Mouse (Mus musculus): ENCODE data around the gene Ank3. TPM values are rescaled to one million over a fixed set of nuclear protein-coding genes. Genes with fewer than 3 reads are reported as not detected.
A peak's percentile ranks its signal among the peaks of the same experiment; 100 is the strongest.
"Not testable (repeated sequence)": the region's sequence is repeated elsewhere in the genome, so short reads cannot be mapped to it uniquely, and the experiment has no call there.

The Ank3 gene
- 10 to 100 TPM; 84.2 to 92.8 TPM for total RNA-seq (2021)

DNA sequence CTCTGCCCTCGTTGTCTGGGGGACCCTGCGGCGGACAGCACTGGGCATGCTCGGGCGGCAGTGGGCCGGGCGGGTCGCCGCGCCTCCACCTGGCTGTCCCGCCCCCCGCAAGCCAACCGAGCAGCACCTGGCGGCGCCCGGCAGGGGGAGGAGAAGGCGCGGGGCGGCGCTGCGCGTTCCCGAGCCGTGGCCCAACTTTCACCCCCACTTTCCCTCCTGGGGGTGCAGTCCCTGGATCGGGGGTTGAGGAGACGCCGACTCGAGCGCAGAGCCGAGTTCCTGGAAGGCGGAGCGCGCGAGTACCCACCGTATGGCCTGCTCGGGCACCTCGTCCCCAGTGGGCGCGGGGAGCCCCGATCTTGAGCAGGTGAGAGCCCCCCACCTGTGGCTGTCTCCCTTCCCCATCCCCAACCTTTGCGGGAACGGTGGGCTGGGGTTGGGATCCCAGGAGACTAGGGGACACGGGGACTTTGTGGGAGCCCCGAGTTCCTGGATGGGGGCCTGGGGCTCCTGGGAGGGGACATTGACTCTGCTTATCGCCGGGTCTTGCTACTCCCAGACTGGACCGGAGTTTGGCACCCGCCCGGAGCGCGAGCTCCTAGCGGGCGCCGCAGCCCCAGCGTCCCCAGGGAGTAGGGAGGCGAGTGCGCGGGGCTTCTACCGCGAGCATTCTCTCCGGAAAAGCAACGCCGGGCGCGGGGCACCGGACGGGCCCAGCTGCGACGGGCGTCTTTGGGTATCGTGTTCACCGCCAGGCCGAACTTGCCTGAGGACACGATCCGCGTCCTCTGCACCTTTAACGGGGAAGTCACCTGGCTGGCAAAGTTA is at the start of gene Ank3:
Gene Ank3 (plus strand): TSS at position 11 of the 828 bp plus-strand sequence.
- DNase-seq, result peak; percentile 25

DNA sequence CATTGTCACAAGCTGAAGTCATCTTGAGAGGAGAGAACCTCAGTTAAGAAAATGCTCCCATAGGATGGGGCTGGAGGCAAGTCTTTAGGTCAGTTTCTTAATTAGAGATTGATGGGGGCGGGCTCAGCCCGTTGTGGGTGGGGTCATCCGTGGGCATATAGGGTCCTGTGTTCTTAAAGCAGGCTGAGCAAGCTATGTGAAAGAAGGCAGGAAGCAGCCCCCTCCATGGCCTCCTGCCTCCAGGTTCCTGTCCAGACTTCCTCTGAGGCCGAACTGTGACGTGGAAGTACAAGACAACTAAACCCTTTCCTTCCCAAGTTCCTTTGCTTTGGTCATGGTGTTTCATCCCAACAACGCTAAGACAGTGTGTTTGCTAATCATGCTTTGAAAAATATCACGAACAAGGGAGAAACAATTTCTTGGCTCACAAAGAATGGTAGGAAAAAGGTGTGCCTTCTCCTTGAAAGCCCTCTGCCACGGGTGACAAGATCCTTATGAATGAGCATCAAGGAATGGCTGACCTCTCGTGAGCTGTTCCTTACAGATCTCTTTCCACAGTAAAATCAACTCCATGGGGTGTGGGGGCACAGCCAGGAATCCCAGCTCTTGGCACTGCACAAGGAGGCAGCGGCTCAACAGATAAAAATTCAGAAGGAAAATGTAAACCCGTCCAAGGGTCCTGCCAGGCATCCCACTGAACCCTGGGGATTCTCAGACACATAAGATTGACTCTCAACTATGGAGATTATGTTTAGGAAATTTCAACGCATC is 47.3 kb upstream of the Ank3 start:
- DNase-seq, result peak; percentile 59

DNA sequence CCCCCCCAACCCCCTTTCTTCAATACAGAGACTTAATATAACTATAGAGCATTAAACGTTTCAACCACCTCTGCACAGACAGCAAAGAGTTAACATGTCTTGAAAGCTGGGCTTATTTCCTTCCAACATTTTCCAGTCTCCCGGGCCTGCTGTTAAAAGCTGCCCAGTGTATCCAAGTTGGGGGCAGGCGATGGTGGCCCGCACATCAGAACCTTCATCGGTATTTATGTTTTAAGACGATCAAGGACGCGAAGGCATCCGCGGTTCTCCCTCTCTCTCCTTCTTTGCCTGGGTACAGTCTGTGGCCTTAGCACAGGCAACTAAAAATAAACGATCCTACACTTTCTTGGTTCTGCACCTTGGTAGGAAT is 46.7 kb upstream of the Ank3 start:
- DNase-seq, result no peak

DNA sequence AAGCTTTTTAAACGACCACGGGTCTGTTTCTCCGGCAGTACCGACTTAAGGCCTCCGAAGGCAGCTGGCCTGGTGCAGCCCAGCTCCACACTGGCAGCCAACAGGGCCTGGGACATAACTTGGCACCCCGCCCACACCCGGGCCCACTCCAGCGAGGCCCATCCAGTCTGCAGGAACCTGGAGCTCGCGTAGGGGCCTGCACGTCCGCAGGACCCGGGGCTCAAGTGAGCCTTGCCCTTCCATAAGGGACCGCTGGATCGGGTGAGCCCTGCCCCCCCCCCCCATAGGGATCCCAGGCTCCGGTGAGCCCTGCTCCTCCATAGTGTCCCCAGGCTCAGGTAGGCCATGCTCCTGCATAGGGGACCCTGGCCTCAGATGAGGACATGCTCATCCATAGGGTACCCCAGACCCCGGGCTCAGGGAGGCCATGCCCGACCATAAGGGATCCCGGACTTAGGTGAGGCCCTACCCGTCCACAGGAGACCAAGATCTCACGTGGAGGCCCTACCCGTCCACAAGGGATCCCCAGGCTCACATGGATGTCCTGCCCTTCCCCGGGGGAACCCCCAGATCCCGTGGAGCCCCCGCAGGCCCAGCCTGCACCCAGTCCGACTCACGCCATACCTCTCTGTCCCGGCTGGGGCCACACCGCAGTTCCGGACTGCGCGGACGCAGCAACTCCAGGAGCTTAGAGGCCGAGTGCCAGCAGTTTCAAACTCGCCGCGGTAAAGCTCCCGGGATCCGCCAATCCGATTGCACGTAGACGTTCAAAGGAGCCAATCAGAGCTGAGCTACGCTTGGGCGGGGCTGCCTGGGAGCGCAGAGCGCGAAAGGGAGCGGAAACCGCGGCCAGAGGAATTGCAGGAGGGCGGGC is 46.1 kb upstream of the Ank3 start, which contains the start of gene Cdk1:
Gene Cdk1 (minus strand): TSS at position 727 of the 874 bp plus-strand sequence.
- peak; percentile 98 for DNase-seq

DNA sequence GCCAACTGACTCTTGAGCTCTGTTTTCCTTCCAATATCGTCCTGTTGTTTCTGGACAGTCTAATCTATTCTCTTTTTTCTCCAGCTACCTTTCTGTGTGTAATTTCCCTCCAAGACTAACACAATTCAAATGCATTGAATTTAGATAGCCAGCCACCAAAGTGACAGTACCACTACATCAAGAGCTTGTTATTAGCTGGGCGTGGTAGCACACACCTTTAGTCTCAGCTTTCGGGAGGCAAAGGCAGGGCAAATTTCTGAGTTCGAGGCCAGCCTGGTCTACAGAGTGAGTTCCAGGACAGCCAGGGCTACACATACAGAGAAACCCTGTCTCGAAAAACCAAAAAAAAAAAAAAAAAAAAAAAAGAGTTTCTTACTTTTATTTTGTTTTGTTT is 45.5 kb upstream of the Ank3 start:
- not testable (repeated sequence) for DNase-seq

DNA sequence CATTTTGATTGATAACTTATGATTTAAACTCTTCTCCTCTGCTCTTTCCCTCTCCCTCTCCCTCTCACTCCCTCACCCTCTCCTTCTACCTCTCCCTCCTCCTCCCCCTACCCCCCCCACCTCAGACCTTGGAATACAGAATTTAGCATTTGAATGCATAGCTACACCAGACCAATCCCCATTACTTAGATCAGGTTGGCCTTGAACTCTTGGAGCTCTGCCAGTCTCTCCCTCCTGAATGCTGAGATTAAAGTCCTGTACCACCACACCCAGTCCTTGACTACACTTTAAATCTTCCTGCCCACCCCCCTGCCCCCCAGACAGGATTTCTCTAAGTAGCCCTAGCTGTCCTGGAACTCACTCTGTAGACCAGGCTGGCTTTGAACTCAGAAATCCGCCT is 38.9 kb upstream of the Ank3 start:
- no peak for DNase-seq

DNA sequence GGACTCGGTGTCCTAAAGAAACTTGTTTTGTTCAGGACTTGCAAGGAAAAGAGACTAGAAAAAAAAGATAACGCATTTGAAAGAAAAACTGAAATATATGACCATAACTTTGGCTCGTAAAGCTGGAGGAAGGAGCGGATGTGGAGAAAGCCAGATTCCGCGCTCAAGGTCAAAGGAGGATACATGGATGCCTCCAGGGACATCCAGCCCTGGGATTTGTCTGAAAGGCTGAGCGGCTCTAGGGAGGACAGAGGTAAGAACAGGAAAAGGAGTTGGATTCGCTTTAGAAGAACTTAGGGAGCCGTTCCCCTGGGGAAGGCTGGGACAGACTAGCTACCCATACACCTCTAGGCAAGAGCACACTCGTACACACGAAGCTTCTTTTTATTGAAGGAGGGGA is 32.4 kb upstream of the Ank3 start:
- DNase-seq, result peak; percentile 11

DNA sequence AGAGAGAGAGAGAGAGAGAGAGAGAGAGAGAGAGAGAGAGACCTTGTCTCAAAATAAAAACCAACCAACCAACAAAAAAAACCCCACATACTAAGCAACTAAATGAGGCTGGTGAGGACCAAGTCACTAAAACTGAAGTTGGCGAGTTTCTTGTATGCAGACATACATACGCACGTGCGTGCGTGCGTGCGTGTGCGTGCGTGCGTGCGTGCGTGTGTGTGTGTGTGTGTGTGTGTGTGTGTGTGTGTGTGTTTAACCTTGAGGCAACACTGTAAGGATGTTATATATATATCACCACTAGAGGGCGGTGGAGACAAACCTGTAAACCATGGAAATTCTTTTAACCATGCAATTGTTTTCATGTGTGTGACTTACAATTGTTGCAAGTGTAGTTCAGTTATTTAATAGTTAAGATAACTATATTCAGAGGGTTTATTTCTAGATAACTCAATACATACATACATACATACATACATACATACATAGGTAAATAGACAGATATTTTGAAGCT is 31.6 kb upstream of the Ank3 start:
- no peak for DNase-seq

DNA sequence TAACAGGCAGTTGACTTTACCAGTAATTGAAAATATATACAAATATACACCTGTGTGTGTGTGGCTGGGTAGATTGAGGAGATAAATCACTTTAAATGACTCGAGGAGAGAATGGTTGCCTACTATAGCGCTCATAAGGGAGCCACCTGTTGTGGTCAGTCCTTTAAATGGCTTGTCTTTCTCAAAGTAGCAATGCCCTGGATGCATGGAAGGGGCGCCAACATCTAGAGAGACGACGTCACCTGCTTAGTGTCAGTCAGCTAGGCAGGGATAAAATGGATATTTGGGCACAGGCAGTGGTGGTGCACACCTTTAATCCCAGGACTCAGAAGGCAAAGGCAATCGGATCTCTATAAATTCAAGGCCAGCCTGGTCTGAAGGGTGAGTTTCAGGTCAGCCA is 29.3 kb upstream of the Ank3 start:
- DNase-seq, result no peak

DNA sequence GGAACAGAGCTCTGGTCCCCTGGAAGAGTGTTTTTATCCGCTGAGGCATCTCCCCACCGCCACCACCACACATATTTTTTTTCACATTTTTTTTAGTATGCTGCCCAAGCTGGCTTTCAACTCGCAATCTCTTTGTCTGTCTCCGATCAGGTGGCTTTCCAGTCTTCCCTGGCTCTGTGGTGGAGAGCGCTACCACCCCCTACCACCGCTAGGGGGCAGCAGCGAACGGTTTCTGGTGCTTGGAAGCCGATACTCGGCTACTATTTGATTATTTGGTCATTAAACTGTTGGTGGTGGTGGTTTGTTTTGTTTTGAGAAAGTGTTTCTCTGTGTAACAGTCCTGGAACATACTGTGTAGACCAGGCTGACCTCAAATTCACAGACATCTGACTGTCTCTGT is 27.1 kb upstream of the Ank3 start:
- DNase-seq, result peak; percentile 46

DNA sequence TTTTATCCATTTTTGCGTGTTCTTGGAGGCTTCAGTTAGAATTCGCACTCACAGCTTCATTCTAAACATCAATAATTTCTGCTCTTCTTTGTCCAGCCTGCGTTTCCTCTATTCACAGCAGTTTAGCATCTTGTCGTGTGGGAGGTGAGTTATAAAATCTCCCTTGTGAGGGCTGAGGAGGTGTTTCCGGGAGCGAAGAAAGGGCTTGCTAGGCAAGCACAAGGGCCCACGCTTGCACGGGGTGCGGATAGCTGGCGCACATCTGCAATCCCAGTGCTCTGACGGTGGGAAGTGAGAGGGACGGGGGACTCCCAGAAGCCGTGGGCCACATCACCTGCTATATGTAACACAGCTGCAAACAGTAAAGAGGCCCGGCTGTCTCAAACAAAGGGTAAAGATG is 26.5 kb upstream of the Ank3 start:
- DNase-seq, result no peak

DNA sequence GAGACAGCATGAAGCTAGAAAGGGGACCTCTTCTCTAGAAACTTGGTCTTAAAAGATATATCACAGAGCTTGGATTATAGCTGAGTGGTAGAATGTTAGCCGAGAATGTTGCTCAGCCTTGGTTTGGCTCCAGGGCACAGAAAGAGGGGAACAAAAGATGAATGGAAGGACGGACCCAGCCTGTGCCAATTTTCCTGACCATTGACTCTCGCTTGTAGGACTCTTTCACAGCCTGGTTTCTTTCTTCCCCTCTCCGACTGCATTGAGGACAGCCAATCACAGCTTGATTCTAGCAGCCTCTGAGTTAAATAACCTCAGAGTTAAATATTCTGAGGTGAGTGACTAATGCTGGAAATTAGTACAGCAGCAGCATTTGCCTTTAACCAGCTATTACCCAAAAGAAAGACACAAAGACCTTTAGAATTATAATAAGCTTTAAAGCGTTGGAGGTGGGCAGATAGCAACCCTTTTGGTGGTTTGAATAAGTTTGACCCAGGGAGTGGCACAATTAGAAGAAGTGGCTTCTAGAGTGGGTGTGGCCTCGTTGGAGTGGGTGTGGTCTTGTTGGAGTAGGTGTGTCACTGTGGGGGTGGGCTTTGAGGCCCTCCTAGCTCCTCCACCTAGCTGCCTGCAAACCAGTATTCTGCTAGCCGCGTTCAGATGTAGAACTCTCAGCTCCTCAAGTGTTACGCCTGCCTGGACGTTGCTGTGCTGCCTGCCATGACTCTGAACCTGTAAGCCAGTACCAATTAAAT is 24.6 kb upstream of the Ank3 start:
- no peak for DNase-seq

DNA sequence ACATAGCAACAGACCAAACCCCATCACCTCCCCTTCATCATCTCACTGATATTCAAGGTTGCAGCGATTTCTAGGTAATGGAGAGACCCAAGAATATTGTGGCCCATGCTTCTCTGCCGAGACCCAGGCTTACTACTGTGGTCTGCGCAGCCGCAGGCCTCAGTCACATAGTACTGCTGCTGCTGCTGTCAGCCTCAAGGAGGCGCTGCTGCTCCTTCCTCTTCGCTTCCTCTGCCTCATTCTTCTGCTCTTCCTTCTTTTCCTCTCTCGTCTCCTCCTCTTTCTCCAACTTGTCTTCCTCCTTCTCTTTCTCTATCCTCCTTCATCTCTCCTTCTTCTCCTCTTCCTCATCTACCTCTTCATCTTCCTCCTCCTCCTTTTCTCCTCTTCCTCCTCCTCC is 23.4 kb upstream of the Ank3 start:
- DNase-seq, result no peak

DNA sequence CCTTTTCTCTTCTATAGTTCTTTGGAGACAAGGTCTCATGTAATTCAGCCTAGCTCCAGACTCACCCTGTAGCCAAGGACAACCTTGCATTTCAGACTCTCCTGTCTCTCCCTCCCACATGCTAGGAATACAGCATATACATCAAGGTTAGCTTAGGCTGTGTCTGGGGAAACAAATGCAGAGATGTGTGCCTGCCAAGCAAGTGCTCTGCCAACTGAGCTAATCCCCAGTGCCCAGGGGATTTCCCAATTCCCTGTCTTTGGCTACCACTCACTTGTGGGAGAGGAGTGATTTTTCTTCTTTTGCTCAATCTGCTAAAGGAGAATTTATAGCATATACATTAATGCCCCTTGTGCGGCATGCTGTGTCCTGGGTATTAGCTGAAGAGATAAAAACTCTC is 15.4 kb upstream of the Ank3 start:
- no peak for DNase-seq

DNA sequence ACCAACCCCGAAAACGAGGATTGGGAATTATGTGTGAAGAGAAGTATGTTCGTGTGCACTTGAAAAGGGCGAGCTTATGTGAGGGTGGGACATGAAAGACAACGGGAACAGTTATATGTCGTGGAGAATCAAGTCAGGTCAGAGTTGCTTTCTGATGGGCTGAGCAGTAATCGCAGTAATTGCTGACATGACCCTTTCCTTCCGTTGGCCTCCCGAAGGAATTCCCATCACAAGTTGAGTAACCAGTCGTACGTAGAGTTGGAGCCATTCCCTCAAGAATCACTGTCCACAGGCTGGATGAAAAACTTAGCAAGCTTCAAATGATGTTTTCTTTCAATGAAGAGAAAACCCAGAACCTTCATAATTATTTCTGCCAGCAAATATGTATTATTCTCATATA is 13.9 kb upstream of the Ank3 start:
- DNase-seq, result no peak

DNA sequence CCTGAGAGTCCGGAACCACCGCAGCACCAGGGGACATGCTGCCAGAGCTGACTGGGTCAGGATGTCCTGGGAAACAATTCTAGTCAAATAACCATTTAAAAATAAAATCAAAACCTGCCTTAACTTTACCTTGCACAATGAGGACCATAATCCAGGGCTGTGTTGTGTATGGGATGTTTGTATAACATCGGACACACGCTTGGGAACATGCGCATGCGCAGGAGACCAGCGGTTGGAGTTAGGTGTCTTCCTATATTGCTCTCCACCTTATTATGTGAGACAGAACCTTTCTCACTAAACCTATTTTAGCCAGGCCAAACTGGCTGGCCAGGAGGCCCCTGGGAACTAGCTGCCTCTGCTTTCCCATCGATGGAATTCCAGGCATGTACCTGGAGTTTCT is 13.4 kb upstream of the Ank3 start:
- DNase-seq, result no peak

DNA sequence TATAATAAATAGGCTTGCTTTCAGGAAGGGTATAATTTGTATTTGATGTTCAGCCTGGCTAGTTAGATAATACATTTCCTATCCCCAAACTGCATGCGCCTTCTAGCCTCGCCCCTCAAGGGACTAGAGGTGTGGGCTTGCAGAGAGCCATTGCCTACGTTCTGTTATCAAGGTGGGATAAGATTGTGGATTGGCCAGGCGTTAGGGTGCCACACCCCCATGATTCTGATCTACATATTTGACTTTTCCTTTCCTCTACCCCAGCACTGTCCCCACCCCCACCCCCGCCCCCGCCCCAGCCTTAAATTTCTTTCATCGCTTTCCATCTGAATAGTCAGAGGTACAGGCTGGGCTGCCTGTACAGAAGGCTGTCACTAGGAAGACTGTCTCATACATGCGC is 11.8 kb upstream of the Ank3 start:
- DNase-seq, result no peak

DNA sequence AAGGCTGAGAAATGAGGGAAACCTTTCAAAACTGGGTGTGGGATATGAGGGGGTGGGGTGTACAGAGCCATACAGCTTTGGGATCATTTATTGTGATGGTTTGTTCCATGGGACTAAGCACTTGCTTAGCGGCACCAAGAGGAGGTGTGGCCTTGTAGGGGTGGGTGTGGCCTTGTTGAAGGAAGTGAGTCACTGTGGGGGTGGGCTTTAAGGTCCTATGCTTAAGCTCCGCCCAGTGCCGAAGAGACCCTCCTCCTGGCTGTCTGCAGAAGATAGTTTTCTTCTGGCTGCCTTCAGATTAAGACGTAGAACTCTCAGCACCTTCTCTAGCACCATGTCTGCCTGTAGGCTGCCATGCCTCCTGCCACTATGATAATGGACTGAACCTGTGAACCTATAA is 9.1 kb upstream of the Ank3 start:
- no peak for DNase-seq

DNA sequence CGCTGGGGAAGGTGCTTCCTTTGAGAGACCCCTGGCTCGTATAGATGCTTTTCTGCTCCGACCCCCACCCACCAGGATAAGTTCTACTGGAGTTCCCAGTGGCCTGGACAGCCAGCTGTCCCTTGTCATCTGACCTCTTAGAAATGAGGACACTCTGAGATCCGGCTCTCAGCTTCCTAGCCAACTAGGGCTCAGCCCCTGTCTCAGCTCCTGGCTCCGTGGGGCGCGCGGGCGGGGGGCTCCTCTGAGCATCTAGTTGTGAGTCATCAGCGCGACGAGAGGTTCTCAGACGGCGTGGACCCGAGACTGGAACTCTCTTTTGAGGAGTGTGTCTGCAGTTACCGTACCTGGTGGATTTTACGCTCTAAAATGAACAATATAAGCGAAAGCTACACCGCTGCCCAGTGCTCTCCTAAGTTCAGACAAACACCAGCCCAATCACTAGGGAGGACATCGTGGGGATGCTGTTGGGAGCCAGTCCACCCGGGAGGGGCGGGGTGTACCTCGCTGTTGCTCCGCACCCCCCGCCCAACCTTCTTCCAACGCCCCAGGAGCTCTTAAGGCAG is 293 bp upstream of the Ank3 start:
- peak; percentile 38 for DNase-seq

DNA sequence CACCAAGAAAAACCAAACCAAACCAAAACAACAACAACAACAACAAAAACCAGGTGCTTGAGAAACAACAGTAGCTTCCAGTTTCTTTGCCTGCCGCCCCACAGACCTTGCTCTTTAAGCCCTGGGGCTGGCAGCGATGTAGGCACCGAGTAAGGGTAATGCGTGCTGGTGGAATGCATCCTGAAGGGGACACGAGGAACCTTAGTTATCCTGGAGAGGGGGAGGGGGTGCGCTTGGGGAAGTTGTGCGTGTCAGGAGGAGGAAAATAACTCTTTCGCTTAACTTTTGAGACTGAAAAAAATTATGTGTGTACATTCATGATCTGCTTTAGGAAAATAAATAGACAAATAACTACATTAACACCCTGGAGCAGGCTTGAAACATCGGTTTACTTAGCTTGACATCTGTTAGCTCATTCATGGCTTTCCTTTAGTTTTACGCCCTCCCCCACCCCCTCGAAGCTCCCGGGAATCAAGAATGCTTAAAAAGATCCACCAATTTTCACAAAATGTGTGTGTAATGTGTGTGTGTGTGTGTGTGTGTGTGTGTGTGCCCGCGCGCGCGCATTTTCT is 1.3 kb downstream of the Ank3 start:
- DNase-seq, result no peak

DNA sequence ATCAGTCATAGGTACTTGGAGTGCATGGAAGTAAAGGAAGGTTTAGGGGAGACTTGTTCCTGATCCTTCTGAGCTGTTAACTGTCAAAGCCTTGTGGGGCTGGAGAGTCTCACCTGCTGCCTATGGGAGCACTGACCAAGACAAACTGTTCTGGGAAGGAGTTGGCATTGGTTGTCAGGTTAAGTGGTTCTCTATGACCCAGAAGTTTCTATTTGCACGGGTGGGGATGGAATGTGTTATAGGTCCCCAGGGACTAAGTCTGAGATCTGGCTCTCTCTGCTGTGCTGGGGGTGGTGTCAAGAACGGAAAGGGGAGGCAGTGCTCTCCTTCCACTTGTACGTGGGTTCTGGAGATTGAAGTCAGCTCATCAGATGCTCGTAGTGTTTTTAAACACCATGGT is 6.9 kb downstream of the Ank3 start:
- no peak for DNase-seq

All from heart, postnatal 4 days (tissue).